Mouse (Mus musculus) neural tube, embryonic 13.5 days (tissue): Measurements from ENCODE around the gene Vstm2b. TPM values are rescaled to one million over a fixed set of nuclear protein-coding genes. Genes with fewer than 3 reads are reported as not detected.

Experiments
- ATAC-seq: fragments of 200-750 bp; cut with Nextera tagmentation; 2 replicates; pipeline ENCODE4 v1.8.0; 2017; ENCODE audit warnings: low read depth, mild to moderate bottlenecking, moderate TSS enrichment, moderate library complexity
- H3K27ac ChIP-seq: fragments of 300-500 bp; sonication (generic); replicated peaks from 2 replicates; pipeline ENCODE4 v1.5.1; 2015; ENCODE audit warnings: moderate library complexity, mild to moderate bottlenecking, inconsistent platforms
- H3K27me3 ChIP-seq: fragments of 300-500 bp; sonication (generic); 2 replicates; pipeline ENCODE4 v1.6.1; 2015; ENCODE audit warnings: mild to moderate bottlenecking, inconsistent platforms
- H3K36me3 ChIP-seq: fragments of 300-500 bp; sonication (generic); 2 replicates; pipeline ENCODE4 v1.6.1; 2015; ENCODE audit warnings: mild to moderate bottlenecking, inconsistent platforms
- H3K4me1 ChIP-seq: fragments of 300-500 bp; sonication (generic); replicated peaks from 2 replicates; pipeline ENCODE4 v1.6.1; 2015; ENCODE audit warnings: inconsistent platforms
- H3K4me2 ChIP-seq: fragments of 300-500 bp; sonication (generic); 2 replicates; pipeline ENCODE4 v1.6.1; 2015; ENCODE audit warnings: inconsistent platforms, mild to moderate bottlenecking, moderate library complexity
- H3K4me3 ChIP-seq: fragments of 300-500 bp; sonication (generic); 2 replicates; pipeline ENCODE4 v1.5.1; 2015; ENCODE audit warnings: mild to moderate bottlenecking, inconsistent platforms
- H3K9ac ChIP-seq: fragments of 300-500 bp; sonication (generic); 2 replicates; pipeline ENCODE4 v1.6.1; 2015; ENCODE audit warnings: moderate library complexity, mild to moderate bottlenecking, inconsistent platforms
- H3K9me3 ChIP-seq: fragments of 300-500 bp; sonication (generic); 2 replicates; pipeline ENCODE4 v1.6.1; 2016; ENCODE audit warnings: inconsistent platforms
- WGBS: fragments of 180-500 bp; shearing (Covaris S2); methylation state at CpG from one replicate; pipeline ENCODE4 v1.1.7; 2015; 5-methylcytosine and 5-hydroxymethylcytosine counted together
- polyA plus RNA-seq: library from polyadenylated mRNA; unstranded; fragments of >200 nt; fragmentation: Nextera tagmentation; extraction: Ambion mirVana; gene quantifications from 2 replicates; pipeline ENCODE4 v1.2.1, GENCODE M21; 2015

The Vstm2b gene
- polyA plus RNA-seq: 22.1 and 23.0 TPM in 2 replicates

DNA sequence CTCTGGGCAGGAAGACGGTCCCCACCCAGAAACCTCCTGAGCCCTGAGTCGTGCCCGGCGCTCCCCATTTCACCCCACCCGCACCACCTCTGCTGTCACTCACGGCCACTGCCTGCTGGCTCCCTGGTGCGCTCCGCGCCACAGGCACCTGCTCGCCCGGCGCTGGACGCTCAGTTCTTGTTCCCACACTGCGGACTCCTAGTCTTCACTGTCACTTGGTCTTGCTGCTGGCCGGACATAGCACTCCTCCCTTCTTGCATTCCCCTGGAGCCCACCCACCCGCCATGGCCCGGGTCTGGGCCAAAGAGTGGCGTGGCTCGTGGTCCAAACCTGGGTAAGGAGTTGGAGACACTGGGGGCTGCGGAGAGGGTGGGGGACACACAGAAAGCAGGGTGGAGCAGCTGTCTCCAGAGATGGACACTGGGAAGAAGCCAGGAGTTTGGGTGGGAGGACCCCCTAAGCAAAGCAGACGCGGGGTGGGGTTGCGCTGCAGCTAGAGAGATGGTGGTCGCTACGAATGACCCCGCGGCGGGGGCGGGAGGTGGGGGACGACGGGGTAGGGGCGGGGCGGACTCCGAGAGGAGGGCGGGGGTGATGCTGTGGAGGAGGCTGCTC is at the start of gene Vstm2b:
Gene Vstm2b (plus strand): TSS at position 233 of the 615 bp plus-strand sequence.
- Histone ChIP-seq H3K4me1 (peaks cover 50% of the 10 kb centered on the region), H3K9ac (peak within 1 kb of the TSS; percentile 83), H3K27me3 (peaks cover 57% of the 10 kb centered on the region), H3K27ac (peak within 1 kb of the TSS; percentile 68), H3K4me2 (peak within 1 kb of the TSS; percentile 94), H3K36me3 (no peaks in the 10 kb centered on the region), H3K4me3 (peak within 1 kb of the TSS; percentile 74), H3K9me3 (no peaks in the 10 kb centered on the region)
- under 1% methylated on average over 30 of the region's 35 CpGs for WGBS
- peak; percentile 2 for ATAC-seq

DNA sequence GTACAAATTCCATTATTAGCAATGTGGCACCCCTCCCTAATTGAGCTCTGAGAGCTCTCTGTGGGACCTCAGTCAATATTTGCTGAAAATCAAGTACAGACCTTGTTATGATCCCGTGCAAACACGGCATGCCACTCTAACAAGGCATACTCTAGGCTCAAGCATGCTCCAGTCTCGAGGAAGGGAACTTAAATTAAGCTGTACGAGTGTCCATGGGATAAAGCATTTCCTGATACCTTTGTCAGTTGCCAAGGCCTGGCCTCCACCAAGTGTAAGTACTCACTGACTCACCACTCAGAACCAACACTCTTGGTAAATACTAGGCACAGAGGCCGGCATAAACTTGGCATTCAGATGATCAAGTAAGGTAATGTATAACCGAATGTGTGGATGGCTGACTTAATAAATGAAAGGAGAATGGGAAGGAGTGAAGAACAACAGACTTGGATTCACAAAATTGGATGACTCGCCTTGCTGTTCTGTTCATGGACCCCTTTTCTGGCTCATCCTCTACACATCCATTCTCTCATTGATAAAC is 42.0 kb upstream of the Vstm2b start:
- H3K9me3 ChIP-seq: no peaks in the 10 kb centered on the region
- no peaks in the 10 kb centered on the region for H3K36me3 ChIP-seq
- H3K4me3 ChIP-seq: no peak overlapping the region
- no peak overlapping the region for H3K4me2 ChIP-seq
- H3K9ac ChIP-seq: no peak overlapping the region
- 90% methylated on average over 7 of the region's 7 CpGs for WGBS
- no peaks in the 10 kb centered on the region for H3K4me1 ChIP-seq
- ATAC-seq: no peak
- H3K27ac ChIP-seq: no peak overlapping the region
- no peaks in the 10 kb centered on the region for H3K27me3 ChIP-seq

- Histone ChIP-seq H3K27me3 (no peaks in the 10 kb centered on the region), H3K9me3 (no peaks in the 10 kb centered on the region), H3K4me3 (no peak overlapping the region), H3K27ac (no peak overlapping the region), H3K36me3 (no peaks in the 10 kb centered on the region), H3K9ac (no peak overlapping the region), H3K4me1 (peaks cover 8% of the 10 kb centered on the region; the same call in 1 of the 2 replicates), H3K4me2 (no peak overlapping the region)
- WGBS: 51% methylated on average over 7 of the region's 7 CpGs
- peak; percentile 36; the same call in 1 of the 2 replicates for ATAC-seq
These were observed 24.6 kb upstream of the Vstm2b start for GRCm38 (mm10) chr7:40873380-40873990.

GRCm38 (mm10) chr7:40884855-40885489 is 13.2 kb upstream of the Vstm2b start:
- Histone ChIP-seq H3K9me3 (no peaks in the 10 kb centered on the region), H3K27ac (peak overlapping the region; percentile 25; the same call in 1 of the 2 replicates), H3K9ac (no peak overlapping the region), H3K27me3 (no peaks in the 10 kb centered on the region), H3K4me1 (peaks cover 7% of the 10 kb centered on the region), H3K36me3 (no peaks in the 10 kb centered on the region), H3K4me3 (no peak overlapping the region), H3K4me2 (no peak overlapping the region)
- WGBS: 43% methylated on average over 8 of the region's 8 CpGs
- ATAC-seq: peak; percentile 55; the same call in 1 of the 2 replicates

DNA sequence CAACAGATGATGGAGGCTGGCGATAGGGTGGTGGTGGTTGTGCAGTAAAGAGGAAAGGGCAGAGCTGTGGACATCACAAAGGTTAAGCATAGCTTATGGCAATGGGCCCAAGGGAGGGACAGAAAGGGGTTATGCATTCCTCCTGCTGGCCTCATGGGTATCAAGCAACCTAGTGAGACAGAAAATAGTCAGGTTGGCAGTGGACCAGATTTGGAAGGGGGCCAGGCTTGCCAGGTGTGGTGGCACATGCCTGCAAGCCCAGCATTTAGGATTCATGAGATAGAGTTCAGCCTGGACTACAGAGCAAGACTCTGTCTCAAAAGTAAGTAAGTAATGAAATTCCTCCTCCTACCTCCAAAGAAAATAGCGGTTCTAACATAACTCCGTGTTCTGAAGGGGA is 9.8 kb upstream of the Vstm2b start:
- ATAC-seq: no peak
- Histone ChIP-seq H3K9ac (no peak overlapping the region), H3K27ac (no peak overlapping the region), H3K9me3 (no peaks in the 10 kb centered on the region), H3K36me3 (no peaks in the 10 kb centered on the region), H3K27me3 (peaks cover 4% of the 10 kb centered on the region; the same call in 1 of the 2 replicates), H3K4me3 (no peak overlapping the region), H3K4me1 (peaks cover 7% of the 10 kb centered on the region), H3K4me2 (no peak overlapping the region)
- WGBS: 87% methylated on average over 3 of the region's 3 CpGs

DNA sequence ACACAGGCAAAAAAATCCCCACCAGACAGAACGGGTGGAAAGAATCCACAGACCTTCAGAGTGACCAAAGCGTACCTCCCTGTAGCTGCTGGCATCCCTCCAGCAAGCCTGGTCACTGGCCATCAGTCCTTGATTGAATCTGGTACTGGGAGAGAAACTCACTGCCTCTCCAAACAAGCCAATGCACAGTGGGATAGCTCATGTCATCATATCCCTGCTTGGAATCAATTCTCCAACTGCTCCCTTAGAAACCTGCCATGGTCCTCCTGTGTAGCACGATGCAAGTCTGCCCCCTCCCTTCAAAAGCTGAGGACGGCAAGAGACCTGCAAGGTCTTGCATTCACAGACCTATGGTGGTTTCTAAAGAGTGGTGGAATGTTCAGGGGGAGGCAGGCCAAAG is 1.2 kb upstream of the Vstm2b start:
- Histone ChIP-seq H3K27me3 (peaks cover 44% of the 10 kb centered on the region), H3K36me3 (no peaks in the 10 kb centered on the region), H3K27ac (no peak overlapping the region), H3K4me1 (peaks cover 39% of the 10 kb centered on the region), H3K4me2 (peak overlapping the region; percentile 94; the same call in 1 of the 2 replicates), H3K9me3 (no peaks in the 10 kb centered on the region), H3K9ac (no peak overlapping the region), H3K4me3 (no peak overlapping the region)
- ATAC-seq: no peak
- 62% methylated on average over 4 of the region's 4 CpGs for WGBS

GRCm38 (mm10) chr7:40898711-40899375 is 715 bp downstream of the Vstm2b start:
- peak; percentile 42 for ATAC-seq
- Histone ChIP-seq H3K27ac (peak overlapping the region; percentile 68), H3K4me1 (peaks cover 50% of the 10 kb centered on the region)

GRCm38 (mm10) chr7:40899376-40900265 is 1.5 kb downstream of the Vstm2b start:
- WGBS: under 1% methylated on average over 61 of the region's 61 CpGs
- H3K4me1 ChIP-seq: peaks cover 50% of the 10 kb centered on the region
- H3K27ac ChIP-seq: peak overlapping the region; percentile 68
- peaks cover 60% of the 10 kb centered on the region for H3K27me3 ChIP-seq
- peak overlapping the region; percentile 74 for H3K4me3 ChIP-seq
- peak overlapping the region; percentile 94 for H3K4me2 ChIP-seq
- H3K36me3 ChIP-seq: no peaks in the 10 kb centered on the region
- peak; percentile 34 for ATAC-seq
- no peaks in the 10 kb centered on the region for H3K9me3 ChIP-seq
- H3K9ac ChIP-seq: peak overlapping the region; percentile 83

More at GRCm38 (mm10) chr7:40898711-40899375, 715 bp downstream of the Vstm2b start:
- Histone ChIP-seq H3K9me3 (no peaks in the 10 kb centered on the region), H3K36me3 (no peaks in the 10 kb centered on the region), H3K27me3 (peaks cover 60% of the 10 kb centered on the region), H3K4me3 (peak overlapping the region; percentile 74), H3K9ac (peak overlapping the region; percentile 83), H3K4me2 (peak overlapping the region; percentile 94)
- under 1% methylated on average over 59 of the region's 70 CpGs for WGBS

DNA sequence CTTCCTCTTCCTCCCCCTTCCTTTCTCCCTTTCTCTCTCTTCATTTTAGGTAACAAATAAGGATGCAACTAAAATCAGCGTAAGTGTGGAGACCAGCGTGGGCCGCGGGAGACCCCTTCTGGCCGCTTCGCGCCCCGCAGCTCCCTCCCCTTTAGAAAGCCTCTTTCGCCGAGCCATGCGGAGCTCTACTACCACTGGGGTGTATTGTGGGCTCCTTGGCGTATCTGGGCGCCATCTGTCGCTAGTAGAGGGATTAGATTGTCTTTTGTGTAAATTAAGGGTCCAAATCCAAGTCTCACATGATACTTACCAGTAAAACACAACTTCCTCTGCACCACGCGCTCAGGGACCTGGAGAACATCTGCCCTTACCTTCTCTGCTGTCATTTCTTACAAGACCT is 3.1 kb downstream of the Vstm2b start:
- Histone ChIP-seq H3K36me3 (peaks cover 8% of the 10 kb centered on the region; the same call in 1 of the 2 replicates), H3K27ac (no peak overlapping the region), H3K4me1 (peaks cover 50% of the 10 kb centered on the region)

GRCm38 (mm10) chr7:40902506-40902905 is 4.4 kb downstream of the Vstm2b start:
- WGBS: 5% methylated on average over 28 of the region's 28 CpGs
- H3K27ac ChIP-seq: no peak overlapping the region
- no peak for ATAC-seq

More for the DNA sequence above, 3.1 kb downstream of the Vstm2b start:
- ATAC-seq: peak; percentile 82
- peak overlapping the region; percentile 38; the same call in 1 of the 2 replicates for H3K9ac ChIP-seq
- H3K27me3 ChIP-seq: peaks cover 59% of the 10 kb centered on the region
- H3K9me3 ChIP-seq: no peaks in the 10 kb centered on the region
- H3K4me2 ChIP-seq: peak overlapping the region; percentile 94
- H3K4me3 ChIP-seq: peak overlapping the region; percentile 74
- 3% methylated on average over 16 of the region's 16 CpGs for WGBS

GRCm38 (mm10) chr7:40906484-40906883 is 8.4 kb downstream of the Vstm2b start:
- H3K27me3 ChIP-seq: peaks cover 24% of the 10 kb centered on the region
- peaks cover 42% of the 10 kb centered on the region for H3K36me3 ChIP-seq
- no peak overlapping the region for H3K27ac ChIP-seq
- H3K9ac ChIP-seq: no peak overlapping the region
- H3K4me1 ChIP-seq: peaks cover 24% of the 10 kb centered on the region
- 78% methylated on average over 1 of the region's 1 CpGs for WGBS
- no peaks in the 10 kb centered on the region for H3K9me3 ChIP-seq
- ATAC-seq: no peak
- H3K4me2 ChIP-seq: no peak overlapping the region
- no peak overlapping the region for H3K4me3 ChIP-seq

More at GRCm38 (mm10) chr7:40902506-40902905, 4.4 kb downstream of the Vstm2b start:
- Histone ChIP-seq H3K9me3 (no peaks in the 10 kb centered on the region), H3K4me3 (peak overlapping the region; percentile 40), H3K4me2 (peak overlapping the region; percentile 94), H3K36me3 (peaks cover 13% of the 10 kb centered on the region; the same call in 1 of the 2 replicates), H3K4me1 (peaks cover 54% of the 10 kb centered on the region), H3K9ac (peak overlapping the region; percentile 71), H3K27me3 (peaks cover 46% of the 10 kb centered on the region)
